Mouse (Mus musculus) cerebellum, adult (tissue): ENCODE results near the gene Rlbp1.

Experiments
- ATAC-seq: cut with Nextera tagmentation; 2 replicates; pipeline ENCODE4 v1.9.2; 2017; ENCODE audit warnings: mild to moderate bottlenecking, moderate library complexity, mixed read lengths; ENCODE audit not compliant: insufficient number of reproducible peaks, low FRiP score, low TSS enrichment

The Rlbp1 gene

DNA sequence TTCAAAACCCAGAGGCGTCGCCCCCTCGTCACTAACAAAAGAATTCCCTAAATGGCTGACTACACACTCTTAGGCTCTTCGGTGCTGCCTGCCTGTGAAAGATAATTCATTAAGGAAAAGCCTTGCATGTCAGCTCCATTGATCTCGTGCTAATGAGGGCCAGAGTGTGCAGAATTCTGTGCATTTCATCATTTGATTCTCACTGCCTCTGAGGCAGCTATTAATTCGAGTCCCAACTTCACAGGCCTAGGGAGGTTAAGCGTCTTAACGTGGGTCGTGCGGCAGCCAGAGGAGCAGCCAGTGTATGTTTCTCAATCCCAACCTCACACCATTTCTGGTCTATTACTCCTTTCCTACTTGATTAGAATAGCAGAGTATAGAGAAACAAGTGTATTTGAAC is 55.7 kb downstream of the Rlbp1 start:
- no peak for ATAC-seq

DNA sequence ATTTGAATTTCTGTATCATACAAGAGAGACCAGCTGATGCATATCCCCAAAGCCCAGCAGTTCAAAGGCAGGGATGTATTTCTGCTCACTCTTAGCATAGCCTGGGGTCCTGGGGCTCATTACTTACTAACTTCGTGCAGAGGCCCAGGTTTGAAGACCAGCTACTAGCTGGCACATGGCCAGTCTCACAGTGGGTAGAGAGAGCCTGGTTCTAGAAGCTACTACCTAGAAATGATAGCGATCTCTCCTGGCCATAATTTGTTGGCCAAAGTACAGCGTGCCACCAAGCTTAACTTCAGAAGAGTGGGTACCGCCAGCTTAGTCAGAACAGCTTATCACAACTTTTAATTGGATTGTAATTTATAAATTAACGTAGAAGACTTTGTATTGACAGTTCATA is 58.1 kb downstream of the Rlbp1 start:
- ATAC-seq: no peak
